Mouse (Mus musculus) embryonic facial prominence, embryonic 14.5 days (tissue): ENCODE measurements at regions not wholly inside any gene's neighbourhood (a gene's known extent, or its start where the extent isn't known, plus 50 kb on each side); places are given as distances from the start of the nearest gene placed in this dataset.

ENCODE experiments used
- ATAC-seq: fragments of 200-750 bp; cut with Nextera tagmentation; 2 replicates; pipeline ENCODE4 v1.8.0; 2017; ENCODE audit warnings: low read depth, moderate number of reproducible peaks, moderate TSS enrichment
- DNase-seq: peaks from one replicate; pipeline ENCODE4 v3.0.0-alpha.2; 2015; ENCODE audit warnings: low spot score
- H3K27ac ChIP-seq: fragments of 300-500 bp; sonication (generic); replicated peaks from 2 replicates; pipeline ENCODE4 v1.5.1; 2014; ENCODE audit warnings: low read depth, mild to moderate bottlenecking, low read length, moderate library complexity
- H3K27me3 ChIP-seq: fragments of 300-500 bp; sonication (generic); replicated peaks from 2 replicates; pipeline ENCODE4 v1.6.1; 2014; ENCODE audit warnings: low read length; ENCODE audit not compliant: control insufficient read depth, insufficient read depth
- H3K36me3 ChIP-seq: fragments of 300-500 bp; sonication (generic); 2 replicates; pipeline ENCODE4 v1.6.1; 2014; ENCODE audit warnings: low read length, mixed read lengths; ENCODE audit not compliant: control insufficient read depth, insufficient read depth
- H3K4me1 ChIP-seq: fragments of 300-500 bp; sonication (generic); 2 replicates; pipeline ENCODE4 v1.6.1; 2014; ENCODE audit warnings: antibody characterized with exemption, low read length; ENCODE audit not compliant: control insufficient read depth, insufficient read depth
- H3K4me2 ChIP-seq: fragments of 300-500 bp; sonication (generic); 2 replicates; pipeline ENCODE4 v1.6.1; 2014; ENCODE audit warnings: low read depth, mild to moderate bottlenecking, low read length, moderate library complexity, mixed read lengths
- H3K4me3 ChIP-seq: fragments of 300-500 bp; sonication (generic); 2 replicates; pipeline ENCODE4 v1.5.1; 2014; ENCODE audit warnings: low read depth, mild to moderate bottlenecking, low read length
- H3K9ac ChIP-seq: fragments of 300-500 bp; sonication (generic); 2 replicates; pipeline ENCODE4 v1.6.1; 2014; ENCODE audit warnings: low read depth, mild to moderate bottlenecking, low read length, moderate library complexity, mixed read lengths
- H3K9me3 ChIP-seq: fragments of 300-500 bp; sonication (generic); 2 replicates; pipeline ENCODE4 v1.6.1; 2016; ENCODE audit warnings: low read length; ENCODE audit not compliant: control insufficient read depth
- WGBS: fragments of 180-500 bp; shearing (Covaris S2); extraction: QIAGEN DNeasy Blood & Tissue Kit; methylation state at CpG from one replicate; pipeline ENCODE4 v1.1.7; 2014; 5-methylcytosine and 5-hydroxymethylcytosine counted together

DNA sequence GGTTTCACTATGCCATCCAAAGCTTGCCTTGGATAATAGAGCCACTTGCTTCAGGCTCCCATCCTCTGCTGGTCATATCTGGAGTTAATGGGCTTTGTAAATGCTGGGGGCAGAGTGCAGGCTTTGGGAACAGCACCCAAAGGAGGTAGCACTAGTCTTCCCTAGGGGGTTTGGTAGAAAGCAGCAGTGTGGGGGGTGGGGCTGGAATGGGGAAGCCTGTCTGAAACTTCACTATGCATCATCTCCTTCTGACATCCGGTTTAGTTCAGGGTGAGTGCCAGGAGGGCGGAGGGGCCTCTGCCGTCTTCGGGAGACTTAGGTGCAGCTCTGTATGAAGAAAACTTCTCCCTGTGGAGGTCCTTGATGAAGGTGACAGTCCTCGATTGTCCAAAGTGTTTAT is 124.8 kb downstream of the Cd24a start:
- WGBS, result 81% methylated on average over 5 of the region's 5 CpGs

GRCm38 (mm10) chr10:43706001-43706988 is 128.2 kb downstream of the Cd24a start:
- H3K36me3 ChIP-seq, result no peaks in the 10 kb centered on the region
- no peaks in the 10 kb centered on the region for H3K4me1 ChIP-seq
- H3K27me3 ChIP-seq, result 0 out of 2 replicates have a peak, but pooled peaks cover 4% of the 10 kb centered on the region
- DNase-seq (no peak), ATAC-seq (no peak)
- no peaks in the 10 kb centered on the region for H3K9me3 ChIP-seq
- H3K4me3 ChIP-seq, result no peak overlapping the region
- 65% methylated on average over 17 of the region's 17 CpGs for WGBS
- H3K27ac ChIP-seq, result no peak overlapping the region
- H3K9ac ChIP-seq, result no peak overlapping the region
- no peak overlapping the region for H3K4me2 ChIP-seq

More for the DNA sequence above, 124.8 kb downstream of the Cd24a start:
- Histone ChIP-seq H3K27ac (no peak overlapping the region), H3K9me3 (no peaks in the 10 kb centered on the region), H3K9ac (no peak overlapping the region), H3K4me3 (no peak overlapping the region), H3K27me3 (0 out of 2 replicates have a peak, but pooled peaks cover 4% of the 10 kb centered on the region), H3K36me3 (no peaks in the 10 kb centered on the region), H3K4me1 (no peaks in the 10 kb centered on the region), H3K4me2 (no peak overlapping the region)
- DNase-seq (no peak), ATAC-seq (no peak)

DNA sequence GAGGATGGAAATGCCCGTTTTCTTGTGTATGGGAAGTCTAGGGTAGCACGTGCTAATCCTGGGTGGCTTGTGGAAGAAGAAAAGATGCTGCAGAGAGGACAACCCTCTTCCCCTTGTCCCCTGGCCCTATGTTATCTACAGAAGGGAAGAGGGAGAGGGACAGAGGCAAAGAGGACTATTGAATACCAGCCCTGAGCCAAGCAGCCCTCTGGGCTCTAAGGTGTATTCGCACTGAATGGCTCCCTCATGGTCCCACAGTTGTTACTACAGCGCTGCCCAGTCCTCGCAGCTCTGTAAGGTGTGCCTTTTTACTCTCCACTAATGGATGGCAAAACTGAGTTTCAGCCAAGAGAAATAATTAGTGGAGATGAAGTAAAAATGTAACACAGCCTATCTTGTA is 128.9 kb downstream of the Cd24a start:
- Histone ChIP-seq H3K27me3 (0 out of 2 replicates have a peak, but pooled peaks cover 4% of the 10 kb centered on the region), H3K27ac (no peak overlapping the region), H3K4me1 (no peaks in the 10 kb centered on the region), H3K4me2 (no peak overlapping the region), H3K9ac (no peak overlapping the region), H3K9me3 (no peaks in the 10 kb centered on the region), H3K36me3 (no peaks in the 10 kb centered on the region), H3K4me3 (no peak overlapping the region)
- ATAC-seq (no peak), DNase-seq (no peak)
- WGBS, result 63% methylated on average over 5 of the region's 5 CpGs

GRCm38 (mm10) chr10:43707821-43708373 is 129.8 kb downstream of the Cd24a start:
- H3K4me1 ChIP-seq, result no peaks in the 10 kb centered on the region
- no peak overlapping the region for H3K9ac ChIP-seq
- peak overlapping the region; percentile 26; the same call in 1 of the 2 replicates for H3K4me2 ChIP-seq
- no peak for ATAC-seq
- H3K27me3 ChIP-seq, result 0 out of 2 replicates have a peak, but pooled peaks cover 4% of the 10 kb centered on the region
- DNase-seq, result peak; percentile 8
- H3K9me3 ChIP-seq, result no peaks in the 10 kb centered on the region
- 41% methylated on average over 15 of the region's 15 CpGs for WGBS
- no peak overlapping the region for H3K4me3 ChIP-seq
- no peak overlapping the region; the same call in 1 of the 2 replicates for H3K27ac ChIP-seq
- no peaks in the 10 kb centered on the region for H3K36me3 ChIP-seq

GRCm38 (mm10) chr10:43709278-43710033 is 131.4 kb downstream of the Cd24a start:
- Histone ChIP-seq H3K27me3 (0 out of 2 replicates have a peak, but pooled peaks cover 4% of the 10 kb centered on the region), H3K4me3 (no peak overlapping the region), H3K27ac (no peak overlapping the region), H3K9me3 (no peaks in the 10 kb centered on the region), H3K9ac (no peak overlapping the region), H3K4me2 (no peak overlapping the region), H3K4me1 (no peaks in the 10 kb centered on the region), H3K36me3 (no peaks in the 10 kb centered on the region)
- WGBS, result 92% methylated on average over 6 of the region's 6 CpGs
- ATAC-seq (no peak), DNase-seq (no peak)

GRCm38 (mm10) chr10:43710186-43710885 is 132.3 kb downstream of the Cd24a start:
- Histone ChIP-seq H3K4me1 (no peaks in the 10 kb centered on the region), H3K4me3 (no peak overlapping the region), H3K27ac (no peak overlapping the region), H3K36me3 (no peaks in the 10 kb centered on the region), H3K4me2 (no peak overlapping the region), H3K9ac (no peak overlapping the region), H3K9me3 (no peaks in the 10 kb centered on the region), H3K27me3 (0 out of 2 replicates have a peak, but pooled peaks cover 1% of the 10 kb centered on the region)
- WGBS, result 81% methylated on average over 8 of the region's 8 CpGs
- ATAC-seq (no peak), DNase-seq (no peak)

DNA sequence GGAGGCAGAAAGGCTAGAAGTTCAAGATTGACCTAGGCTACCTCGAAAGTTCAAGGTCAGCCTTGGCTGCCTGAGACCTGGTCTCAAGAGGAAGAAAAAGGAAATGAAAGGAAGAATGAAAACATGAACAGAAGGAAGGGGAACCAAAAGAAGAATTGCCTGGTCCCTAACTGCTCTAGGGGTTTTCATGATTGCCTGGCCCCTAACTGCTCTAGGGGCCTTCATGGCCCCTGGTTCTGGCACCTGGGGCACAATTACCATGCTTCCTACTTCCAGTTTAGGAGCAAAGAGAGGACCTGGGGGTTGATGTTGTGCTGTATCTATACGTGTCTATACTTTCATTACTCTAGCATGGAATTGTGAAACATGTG is 132.8 kb downstream of the Cd24a start:
- 87% methylated on average over 2 of the region's 2 CpGs for WGBS
- DNase-seq, result no peak
- ATAC-seq, result no peak
- H3K4me2 ChIP-seq, result no peak overlapping the region
- no peak overlapping the region for H3K4me3 ChIP-seq
- H3K27ac ChIP-seq, result no peak overlapping the region
- no peaks in the 10 kb centered on the region for H3K9me3 ChIP-seq
- no peaks in the 10 kb centered on the region for H3K27me3 ChIP-seq
- H3K36me3 ChIP-seq, result no peaks in the 10 kb centered on the region
- H3K9ac ChIP-seq, result no peak overlapping the region
- H3K4me1 ChIP-seq, result no peaks in the 10 kb centered on the region

DNA sequence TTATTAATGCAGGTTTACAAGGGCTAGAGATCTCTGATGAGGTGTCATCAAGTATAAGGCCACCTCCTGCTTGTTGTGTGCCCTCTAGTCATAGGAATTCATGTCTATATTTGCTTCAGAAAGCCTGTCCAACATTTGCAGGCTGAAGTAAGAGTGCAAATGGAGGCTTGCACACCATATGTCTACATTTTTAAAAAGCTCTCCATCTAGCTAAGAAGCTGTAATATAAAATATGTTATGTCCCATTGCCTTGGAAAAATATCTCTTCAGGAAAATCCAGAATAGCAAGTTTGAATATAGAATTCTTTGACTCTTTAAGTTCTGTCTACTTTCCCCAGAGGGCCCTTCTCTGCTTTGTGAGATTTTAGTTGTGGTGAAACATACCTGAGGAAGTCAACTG is 134.6 kb downstream of the Cd24a start:
- H3K4me1 ChIP-seq, result no peaks in the 10 kb centered on the region
- H3K9me3 ChIP-seq, result no peaks in the 10 kb centered on the region
- ATAC-seq, result no peak

More for the DNA sequence above, 134.6 kb downstream of the Cd24a start:
- no peak for DNase-seq
- Histone ChIP-seq H3K4me2 (no peak overlapping the region), H3K4me3 (no peak overlapping the region), H3K36me3 (no peaks in the 10 kb centered on the region), H3K9ac (no peak overlapping the region), H3K27me3 (no peaks in the 10 kb centered on the region), H3K27ac (no peak overlapping the region)
